Comparison of ENCODE assay signal across 23 mouse cellular contexts in genomic region chr3:81401028-81401427, GRCm38 (mm10).
DNase-seq lines count a peak whose midpoint lies in the region; ATAC-seq and TF ChIP-seq lines count a peak whose summit lies in the region.
"Had no signal": no experiment of that assay in that cellular context is flagged by ENCODE, and none has a peak within 500 bp of the region (broad histone marks: within the 10 kb centered on the region; RNA-seq: fewer than 3 reads in every experiment).

No protein-coding gene starts in this region.

- H3K27me3 ChIP-seq in Patski: no peaks in the 10 kb centered on the region
- H3K27me3 ChIP-seq: CH12.LX; embryonic facial prominence, embryonic 13.5 days; embryonic facial prominence, embryonic 15.5 days; forebrain, embryonic 12.5 days had no signal

- TF ChIP-seq CTCF in Patski (IDR thresholded peaks at IDR 0.05): no peak

- in situ Hi-C loops in Patski (cut with MboI; ENCODE audit: low pct_unique_long_range_greater_than_20kb): no loop called here

- CTCF ChIA-PET in Patski (lab: Charles Lee): interaction anchor here (1.1 kb wide), 1 partner anchor 32 kb away, joined by 3 read pairs; no protein-coding TSS in a partner anchor

- peak; percentile 89 for ATAC-seq in Patski
- ATAC-seq: CD4-positive, CD25-positive, alpha-beta regulatory T cell, adult 4 months; forebrain, embryonic 14.5 days; forebrain, embryonic 16.5 days had no signal

- POLR2A ChIA-PET in Patski (lab: Charles Lee): no interaction called here

- peak; percentile 3 for DNase-seq in heart, adult 8-10 months (ENCODE audit: low spot score)
- no peak for DNase-seq in heart, adult 9 months (ENCODE audit: low spot score in 2 of 2)
- DNase-seq in Patski (ENCODE audit: low read depth, low spot score): peak; percentile 71
- no peak for DNase-seq in lung, postnatal 36 days
- no peak for DNase-seq in kidney, adult 11 months
- DNase-seq: adrenal gland, adult 2 months; adrenal gland, postnatal 10 days; adrenal gland, postnatal 25 days; B cell, adult 2 months; cerebellum, adult 11 months; cerebellum, adult 18-20 months; cerebellum, adult 8-10 months; cerebellum, adult 9-11 months; cerebellum, postnatal 14 days; cerebellum, postnatal 36 days; embryo, embryonic 11 days had no signal

Comparison
In these comparisons a context has a peak if more than half of its experiments do, and no peak if none do; other contexts are left out.
1. DNase-seq: peak in heart, adult 8-10 months (single experiment) and Patski (single experiment); none in heart, adult 9 months (0 of 2), lung, postnatal 36 days (single experiment) and kidney, adult 11 months (single experiment).